30 mouse cellular contexts compared by ENCODE assay signal in the genomic region with DNA sequence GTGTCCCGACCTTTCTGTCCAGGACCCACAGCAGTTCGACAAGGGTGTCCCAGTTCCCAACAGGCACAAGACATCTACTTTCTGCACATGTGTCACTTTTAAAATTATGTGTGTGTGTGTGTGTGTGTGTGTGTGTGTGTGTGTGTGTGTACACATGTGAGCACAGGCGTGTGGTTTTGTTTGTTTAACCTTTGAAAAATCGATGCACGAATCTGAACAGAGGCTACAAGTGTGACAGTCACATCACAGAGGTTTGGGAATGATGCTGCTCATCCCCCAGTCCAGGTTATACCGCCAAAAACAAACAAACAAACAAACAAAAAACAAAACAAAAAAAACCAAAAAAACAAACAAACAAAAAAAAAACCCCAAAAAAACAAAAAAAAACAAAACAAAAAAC.
"Had no signal": no experiment of that assay in that cellular context is flagged by ENCODE, and none has a peak within 500 bp of the region (broad histone marks: within the 10 kb centered on the region; RNA-seq: fewer than 3 reads in every experiment).

No protein-coding gene starts in this region.

- H3K27me3 ChIP-seq: limb, embryonic 12.5 days; limb, embryonic 13.5 days; limb, embryonic 15.5 days; liver, embryonic 13.5 days; liver, embryonic 15.5 days; lung, embryonic 15.5 days; midbrain, embryonic 12.5 days; midbrain, embryonic 13.5 days; midbrain, embryonic 15.5 days; neural tube, embryonic 12.5 days had no signal

- H3K9me3 ChIP-seq: limb, embryonic 10.5 days; limb, embryonic 12.5 days; limb, embryonic 13.5 days; limb, embryonic 15.5 days; liver, embryonic 13.5 days; liver, embryonic 15.5 days; lung, embryonic 15.5 days; megakaryocyte, embryonic 14.5 days; midbrain, embryonic 10.5 days; midbrain, embryonic 12.5 days; midbrain, embryonic 13.5 days; midbrain, embryonic 15.5 days; neural tube, embryonic 12.5 days had no signal

- H3K4me2 ChIP-seq: limb, embryonic 12.5 days; limb, embryonic 13.5 days; limb, embryonic 15.5 days; liver, embryonic 13.5 days; liver, embryonic 15.5 days; lung, embryonic 14.5 days; lung, embryonic 15.5 days; midbrain, embryonic 11.5 days; midbrain, embryonic 12.5 days; midbrain, embryonic 13.5 days; midbrain, embryonic 15.5 days; neural tube, embryonic 12.5 days had no signal

- H3K9ac ChIP-seq: limb, embryonic 12.5 days; limb, embryonic 13.5 days; limb, embryonic 15.5 days; liver, embryonic 13.5 days; liver, embryonic 14.5 days; liver, embryonic 15.5 days; lung, embryonic 14.5 days; lung, embryonic 15.5 days; midbrain, embryonic 13.5 days; midbrain, embryonic 15.5 days; neural tube, embryonic 12.5 days had no signal

- H3K36me3 ChIP-seq: limb, embryonic 10.5 days; limb, embryonic 12.5 days; limb, embryonic 13.5 days; limb, embryonic 15.5 days; liver, embryonic 13.5 days; liver, embryonic 15.5 days; lung, embryonic 15.5 days; midbrain, embryonic 10.5 days; midbrain, embryonic 12.5 days; midbrain, embryonic 13.5 days; midbrain, embryonic 15.5 days; neural tube, embryonic 12.5 days had no signal

- H3K27ac ChIP-seq: left cerebral cortex, adult 2 months; limb, embryonic 12.5 days; limb, embryonic 13.5 days; limb, embryonic 15.5 days; liver, embryonic 13.5 days; liver, embryonic 14.5 days; liver, embryonic 15.5 days; lung, embryonic 15.5 days; macrophage; midbrain, embryonic 12.5 days; midbrain, embryonic 13.5 days; midbrain, embryonic 15.5 days; neural tube, embryonic 12.5 days had no signal

- H3K4me3 ChIP-seq: left cerebral cortex, adult 2 months; limb, embryonic 10.5 days; limb, embryonic 12.5 days; limb, embryonic 13.5 days; limb, embryonic 15.5 days; liver, embryonic 13.5 days; liver, embryonic 15.5 days; lung, embryonic 15.5 days; midbrain, embryonic 10.5 days; midbrain, embryonic 12.5 days; midbrain, embryonic 13.5 days; midbrain, embryonic 15.5 days; myocyte; neural tube, embryonic 12.5 days had no signal

- H3K4me1 ChIP-seq: midbrain, embryonic 10.5 days; midbrain, embryonic 12.5 days; midbrain, embryonic 13.5 days; midbrain, embryonic 15.5 days had no signal

- DNase-seq: left cerebral cortex, postnatal 4 days; liver; liver, embryonic 13.5 days; lung, adult 18-20 months; lung, adult 2 months; lung, embryonic 14.5 days; lung, postnatal 10 days; lung, postnatal 14 days; lung, postnatal 36 days; lung, postnatal 4 days; midbrain, embryonic 14.5 days had no signal

- ATAC-seq: lung, postnatal 0 days; midbrain, embryonic 13.5 days; midbrain, embryonic 15.5 days; midbrain, embryonic 16.5 days had no signal
